ENCODE assay signal across 25 mouse cellular contexts in genomic region chr13:108487066-108487465, GRCm38 (mm10). TPM values are rescaled to one million over a fixed set of nuclear protein-coding genes. Genes with fewer than 3 reads are reported as not detected.
DNase-seq lines count a peak whose midpoint lies in the region; ATAC-seq and TF ChIP-seq lines count a peak whose summit lies in the region.
"Had no signal": no experiment of that assay in that cellular context is flagged by ENCODE, and none has a peak within 500 bp of the region (broad histone marks: within the 10 kb centered on the region; RNA-seq: fewer than 3 reads in every experiment).

No protein-coding gene starts in this region.

- TF ChIP-seq EP300 in lung, postnatal 0 days (IDR thresholded peaks at IDR 0.05) = no peak

- no peaks in the 10 kb centered on the region for H3K9me3 ChIP-seq in lung, postnatal 0 days (ENCODE audit: low read length)
- no peaks in the 10 kb centered on the region for H3K9me3 ChIP-seq in liver, embryonic 12.5 days (replicated peaks)
- H3K9me3 ChIP-seq: embryonic facial prominence, embryonic 13.5 days; embryonic facial prominence, embryonic 15.5 days; forebrain, embryonic 10.5 days; forebrain, embryonic 12.5 days had no signal

- H3K27me3 ChIP-seq in lung, postnatal 0 days (replicated peaks; ENCODE audit: insufficient read depth, low read length) = no peaks in the 10 kb centered on the region
- no peaks in the 10 kb centered on the region for H3K27me3 ChIP-seq in liver, embryonic 12.5 days (replicated peaks)
- H3K27me3 ChIP-seq: embryonic facial prominence, embryonic 13.5 days; embryonic facial prominence, embryonic 15.5 days; forebrain, embryonic 12.5 days; Patski had no signal

- H3K27ac ChIP-seq in lung, postnatal 0 days (ENCODE audit: low read length) = no peak overlapping the region
- no peak overlapping the region for H3K27ac ChIP-seq in liver, embryonic 12.5 days
- H3K27ac ChIP-seq: embryonic facial prominence, embryonic 13.5 days; embryonic facial prominence, embryonic 15.5 days; forebrain, embryonic 10.5 days; forebrain, embryonic 12.5 days had no signal

- no peaks in the 10 kb centered on the region for H3K4me1 ChIP-seq in lung, postnatal 0 days (ENCODE audit: insufficient read depth, low read depth, low read length)
- H3K4me1 ChIP-seq in lung, adult 2 months (ENCODE audit: control insufficient read depth, insufficient read depth, low read length) = no peaks in the 10 kb centered on the region
- no peaks in the 10 kb centered on the region for H3K4me1 ChIP-seq in liver, embryonic 12.5 days
- H3K4me1 ChIP-seq: embryonic facial prominence, embryonic 13.5 days; embryonic facial prominence, embryonic 15.5 days; forebrain, embryonic 10.5 days; forebrain, embryonic 12.5 days had no signal

- TF ChIP-seq POLR2A in lung, adult 2 months (IDR thresholded peaks at IDR 0.05; ENCODE audit: borderline replicate concordance, extremely low read depth, low read depth, low read length) = no peak

- no peak overlapping the region for H3K4me3 ChIP-seq in lung, postnatal 0 days (ENCODE audit: low read depth, low read length)
- no peak overlapping the region for H3K4me3 ChIP-seq in lung, adult 2 months (replicated peaks; ENCODE audit: extremely low read depth, low read depth, low read length)
- H3K4me3 ChIP-seq in liver, embryonic 12.5 days = no peak overlapping the region
- H3K4me3 ChIP-seq: embryonic facial prominence, embryonic 13.5 days; embryonic facial prominence, embryonic 15.5 days; erythroblast, embryonic 14.5 days; forebrain, embryonic 10.5 days; forebrain, embryonic 12.5 days had no signal

- DNase-seq in lung, postnatal 0 days (ENCODE audit: low spot score) = peak; percentile 19
- no peak for DNase-seq in lung, adult 2 months
- DNase-seq in Muller cell, postnatal 12 days (ENCODE audit: inconsistent ontology term) = no peak
- no peak for DNase-seq in cerebellum, adult 11 months
- DNase-seq: adrenal gland, adult 8-10 months; adrenal gland, postnatal 14 days; adrenal gland, postnatal 36 days; cerebellum, adult 18-20 months; cerebellum, adult 8-10 months; cerebellum, adult 9-11 months; cerebellum, postnatal 14 days; cerebellum, postnatal 36 days; embryo, embryonic 11 days had no signal

- ATAC-seq in lung, postnatal 0 days = no peak
- peak; percentile 86 for ATAC-seq in granulocyte monocyte progenitor cell, adult 5-6 weeks (replicated peaks; ENCODE audit: poor library complexity, severe bottlenecking)
- peak; percentile 84 for ATAC-seq in megakaryocyte, adult 5-6 weeks (ENCODE audit: poor library complexity, severe bottlenecking)
- no peak for ATAC-seq in liver, embryonic 12.5 days
- ATAC-seq: activated CD4-positive, CD25-positive, alpha-beta regulatory T cell, adult 4 months; forebrain, embryonic 14.5 days; forebrain, embryonic 16.5 days; Patski had no signal

- TF ChIP-seq CTCF in lung, postnatal 0 days (IDR thresholded peaks at IDR 0.05) = no peak
- no peak for TF ChIP-seq CTCF in lung, adult 2 months (IDR thresholded peaks at IDR 0.05; ENCODE audit: insufficient read depth, low read length)

- 78% methylated on average over 3 of the region's 3 CpGs for WGBS in lung, postnatal 0 days
- 71% methylated on average over 3 of the region's 3 CpGs for WGBS in lung, adult 2 months
- WGBS in liver, embryonic 12.5 days (ENCODE audit: insufficient replicate concordance) = 67% methylated on average over 3 of the region's 3 CpGs

- no peak overlapping the region for H3K4me2 ChIP-seq in lung, postnatal 0 days (replicated peaks; ENCODE audit: low read depth, low read length)
- H3K4me2 ChIP-seq in liver, embryonic 12.5 days = no peak overlapping the region
- H3K4me2 ChIP-seq: embryonic facial prominence, embryonic 13.5 days; embryonic facial prominence, embryonic 15.5 days; forebrain, embryonic 12.5 days had no signal

- H3K9ac ChIP-seq in lung, postnatal 0 days (replicated peaks; ENCODE audit: low read depth) = no peak overlapping the region
- H3K9ac ChIP-seq in liver, embryonic 12.5 days = no peak overlapping the region
- H3K9ac ChIP-seq: embryonic facial prominence, embryonic 13.5 days; embryonic facial prominence, embryonic 15.5 days; forebrain, embryonic 12.5 days had no signal

- no peaks in the 10 kb centered on the region for H3K36me3 ChIP-seq in lung, postnatal 0 days (ENCODE audit: insufficient read depth, low read length)
- no peaks in the 10 kb centered on the region for H3K36me3 ChIP-seq in liver, embryonic 12.5 days
- H3K36me3 ChIP-seq: embryonic facial prominence, embryonic 13.5 days; embryonic facial prominence, embryonic 15.5 days; forebrain, embryonic 10.5 days; forebrain, embryonic 12.5 days had no signal

RNA-seq across cellular contexts. Expression of gene Pde4d, which starts 37.3 kb away (rescaled TPM):
- 19.7 and 20.3 TPM in 2 replicates for polyA plus RNA-seq in lung, postnatal 0 days (2015; fragmentation: Nextera tagmentation; extraction: Ambion mirVana)
- 12.0 and 20.0 TPM in 2 replicates for polyA plus RNA-seq in lung, adult 2 months (2012; rRNA removed)
- 49.8 and 63.2 TPM in 2 replicates for total RNA-seq in granulocyte monocyte progenitor cell, adult 5-6 weeks (2014; fragmentation: Nextera tagmentation)
- 33.5 and 38.3 TPM in 2 replicates for total RNA-seq in granulocyte monocyte progenitor cell, adult 5-6 weeks (2017)
- 5.2 and 5.3 TPM in 2 replicates for total RNA-seq in megakaryocyte, adult 5-6 weeks (2015)
- total RNA-seq in megakaryocyte, adult 5-6 weeks (2017) = 4.4 and 7.3 TPM in 2 replicates
- polyA plus RNA-seq in liver, embryonic 12.5 days (2016; fragmentation: Nextera tagmentation; extraction: Ambion mirVana) = 17.1 and 19.4 TPM in 2 replicates

Comparison
In these comparisons a context has a peak if more than half of its experiments do, and no peak if none do; other contexts are left out.
1. ATAC-seq: peak in granulocyte monocyte progenitor cell, adult 5-6 weeks (single experiment) and megakaryocyte, adult 5-6 weeks (single experiment); none in lung, postnatal 0 days (single experiment) and liver, embryonic 12.5 days (single experiment).